Mouse (Mus musculus) cortical plate, adult 2 months (tissue): ENCODE results near the gene Pou3f4.

Experiments
- CTCF ChIP-seq: fragments of 200-500 bp; IDR thresholded peaks from 2 replicates; pipeline ENCODE4 v1.5.1; 2011; ENCODE audit warnings: mild to moderate bottlenecking, control low read depth, low read length; ENCODE audit not compliant: insufficient read depth; ENCODE audit errors: extremely low read depth
- POLR2A ChIP-seq: fragments of 200-500 bp; IDR thresholded peaks from 2 replicates; pipeline ENCODE4 v1.6.1; 2011; ENCODE audit warnings: mild to moderate bottlenecking, low read length, control low read depth; ENCODE audit not compliant: insufficient read depth; ENCODE audit errors: extremely low read depth

DNA sequence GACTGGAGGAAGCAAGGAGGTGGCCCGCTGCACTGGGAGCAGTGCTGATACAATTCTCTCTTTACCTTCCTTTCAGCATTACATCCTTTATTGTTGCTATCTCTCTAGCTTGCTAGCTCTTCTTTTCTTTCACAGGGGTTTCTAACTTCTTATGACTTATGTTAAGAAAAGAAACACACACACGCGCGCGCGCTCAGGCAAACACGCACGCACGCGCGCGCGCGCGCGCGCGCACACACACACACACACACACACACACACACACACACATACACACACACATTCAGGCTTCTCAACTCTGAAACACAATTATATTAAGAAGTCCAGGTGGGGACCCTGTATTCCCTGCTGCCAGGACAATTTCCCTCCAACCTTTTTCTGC lies 1.5 kb downstream of the Pou3f4 start:
- TF ChIP-seq CTCF (no peak), POLR2A (no peak)
